Mouse (Mus musculus) myocyte (in vitro differentiated cells): ENCODE measurements around the gene Frmd4a.

Experiments used
- MYOG ChIP-seq, 3 experiments: IDR thresholded peaks; one replicate each; pipeline ENCODE4 v1.6.1; 2011; ENCODE audit warnings: control low read depth in 2 of 3, low read depth in 2 of 3, mild to moderate bottlenecking in 2 of 3; ENCODE audit not compliant: insufficient read length in 2 of 3, control insufficient read depth in 1 of 3, insufficient read depth in 1 of 3
- POLR2A ChIP-seq: IDR thresholded peaks from one replicate; pipeline ENCODE4 v1.6.1; 2011; ENCODE audit warnings: low read depth, mild to moderate bottlenecking, control low read depth, moderate library complexity; ENCODE audit not compliant: insufficient read length
- POLR2AphosphoS2 ChIP-seq: IDR thresholded peaks from one replicate; pipeline ENCODE4 v1.6.1; 2011; ENCODE audit warnings: low read depth, control low read depth; ENCODE audit not compliant: insufficient read length

- TF ChIP-seq POLR2AphosphoS2 (no peak), POLR2A (no peak), MYOG (IDR thresholded peaks at IDR 0.05; ENCODE audit: control insufficient read depth in 1 of 3, insufficient read depth in 1 of 3, insufficient read length in 2 of 3, low read depth in 2 of 3) (no peak)
Measured at GRCm38 (mm10) chr2:4099777-4100104, 82.2 kb downstream of the Frmd4a start.
